Mouse (Mus musculus) limb, embryonic 11.5 days (tissue): ENCODE measurements around the gene Tcp11l2. TPM values are rescaled to one million over a fixed set of nuclear protein-coding genes. Genes with fewer than 3 reads are reported as not detected.
A peak's percentile ranks its signal among the peaks of the same experiment; 100 is the strongest.

Source experiments
- ATAC-seq: fragments of 200-750 bp; cut with Nextera tagmentation; 2 replicates; pipeline ENCODE4 v1.8.0; 2017; ENCODE audit warnings: low read depth; ENCODE audit not compliant: insufficient number of reproducible peaks, low FRiP score, low TSS enrichment
- DNase-seq: peaks from one replicate; pipeline ENCODE4 v3.0.0-alpha.2; 2015; ENCODE audit warnings: low spot score
- H3K27ac ChIP-seq: fragments of 300-500 bp; sonication (generic); replicated peaks from 2 replicates; pipeline ENCODE4 v1.5.1; 2014; ENCODE audit warnings: low read depth, mild to moderate bottlenecking, low read length
- H3K27me3 ChIP-seq: fragments of 300-500 bp; sonication (generic); 2 replicates; pipeline ENCODE4 v1.6.1; 2014; ENCODE audit warnings: mild to moderate bottlenecking, low read length, mixed read lengths; ENCODE audit not compliant: control insufficient read depth, insufficient read depth
- H3K36me3 ChIP-seq: fragments of 300-500 bp; sonication (generic); 2 replicates; pipeline ENCODE4 v1.6.1; 2014; ENCODE audit warnings: mild to moderate bottlenecking, low read length, moderate library complexity, mixed read lengths; ENCODE audit not compliant: control insufficient read depth, insufficient read depth
- H3K4me1 ChIP-seq: fragments of 300-500 bp; sonication (generic); 2 replicates; pipeline ENCODE4 v1.6.1; 2014; ENCODE audit warnings: low read length, mixed read lengths; ENCODE audit not compliant: control insufficient read depth, insufficient read depth
- H3K4me2 ChIP-seq: fragments of 300-500 bp; sonication (generic); 2 replicates; pipeline ENCODE4 v1.6.1; 2014; ENCODE audit warnings: low read depth, mild to moderate bottlenecking, moderate library complexity; ENCODE audit not compliant: severe bottlenecking
- H3K4me3 ChIP-seq: fragments of 300-500 bp; sonication (generic); 2 replicates; pipeline ENCODE4 v1.5.1; 2014; ENCODE audit warnings: low read depth, low read length
- H3K9ac ChIP-seq: fragments of 300-500 bp; sonication (generic); 2 replicates; pipeline ENCODE4 v1.6.1; 2014; ENCODE audit warnings: mild to moderate bottlenecking, low read length
- H3K9me3 ChIP-seq: fragments of 300-500 bp; sonication (generic); 2 replicates; pipeline ENCODE4 v1.6.1; 2016; ENCODE audit warnings: low read length; ENCODE audit not compliant: control insufficient read depth
- WGBS: fragments of 180-500 bp; shearing (Covaris S2); extraction: QIAGEN DNeasy Blood & Tissue Kit; methylation state at CpG from one replicate; pipeline ENCODE4 v1.1.7; 2014; 5-methylcytosine and 5-hydroxymethylcytosine counted together
- polyA plus RNA-seq: library from polyadenylated mRNA; unstranded; fragments of >200 nt; fragmentation: Nextera tagmentation; extraction: Ambion mirVana; gene quantifications from 2 replicates; pipeline ENCODE4 v1.2.1, GENCODE M21; 2014

The Tcp11l2 gene
- polyA plus RNA-seq, 1 experiment from 2014 or later: 7.2 TPM

DNA sequence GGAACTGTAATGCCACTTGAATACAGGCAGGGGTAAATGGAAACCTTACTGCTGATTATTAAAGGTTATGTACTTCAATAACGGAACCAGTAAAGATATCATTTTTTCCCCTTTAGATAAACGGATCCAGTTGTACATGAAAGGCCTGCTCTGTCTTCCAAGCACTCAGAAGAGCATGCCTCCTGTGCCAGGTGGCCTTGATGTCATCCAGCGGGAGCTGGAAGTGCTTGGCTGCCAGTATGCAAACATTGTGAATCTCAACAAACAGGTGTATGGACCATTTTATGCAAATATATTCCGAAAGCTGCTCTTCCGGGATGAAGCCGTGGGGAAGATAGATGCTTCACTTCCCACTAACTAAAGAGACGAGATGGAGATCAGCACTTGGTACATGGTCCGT, 36.9 kb downstream of the Tcp11l2 start:
- 82% methylated on average over 8 of the region's 8 CpGs for WGBS
- DNase-seq: no peak
- H3K9ac ChIP-seq: no peak overlapping the region
- H3K4me1 ChIP-seq: peaks cover 6% of the 10 kb centered on the region; the same call in 1 of the 2 replicates
- no peaks in the 10 kb centered on the region for H3K36me3 ChIP-seq
- H3K27me3 ChIP-seq: no peaks in the 10 kb centered on the region
- no peak overlapping the region for H3K4me2 ChIP-seq
- no peak overlapping the region for H3K4me3 ChIP-seq
- no peak for ATAC-seq
- H3K27ac ChIP-seq: no peak overlapping the region
- no peaks in the 10 kb centered on the region for H3K9me3 ChIP-seq

DNA sequence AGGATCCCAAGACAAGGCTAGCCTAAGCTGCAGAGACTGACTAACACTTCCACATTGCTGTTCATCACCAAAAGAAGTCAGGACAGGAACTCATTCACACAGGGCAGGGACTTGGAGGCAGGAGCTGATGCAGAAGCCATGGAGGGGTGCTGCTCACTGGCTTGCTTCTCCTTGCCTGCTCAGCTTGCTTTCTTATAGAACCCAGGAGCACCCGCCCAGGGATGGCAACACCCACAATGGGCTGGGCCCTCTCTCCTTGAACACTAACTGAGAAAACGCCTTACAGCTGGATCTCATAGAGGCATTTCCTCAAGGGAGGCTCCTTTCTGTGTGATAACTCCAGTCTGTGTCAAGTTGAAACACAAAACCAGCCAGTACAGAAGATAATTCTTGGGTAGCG, 38.6 kb downstream of the Tcp11l2 start:
- H3K4me1 ChIP-seq: peaks cover 5% of the 10 kb centered on the region; the same call in 1 of the 2 replicates
- no peak overlapping the region for H3K4me3 ChIP-seq
- DNase-seq: no peak
- 74% methylated on average over 3 of the region's 3 CpGs for WGBS
- no peak overlapping the region for H3K27ac ChIP-seq
- H3K4me2 ChIP-seq: no peak overlapping the region
- H3K36me3 ChIP-seq: no peaks in the 10 kb centered on the region
- no peaks in the 10 kb centered on the region for H3K27me3 ChIP-seq
- H3K9ac ChIP-seq: no peak overlapping the region
- no peak for ATAC-seq
- no peaks in the 10 kb centered on the region for H3K9me3 ChIP-seq

DNA sequence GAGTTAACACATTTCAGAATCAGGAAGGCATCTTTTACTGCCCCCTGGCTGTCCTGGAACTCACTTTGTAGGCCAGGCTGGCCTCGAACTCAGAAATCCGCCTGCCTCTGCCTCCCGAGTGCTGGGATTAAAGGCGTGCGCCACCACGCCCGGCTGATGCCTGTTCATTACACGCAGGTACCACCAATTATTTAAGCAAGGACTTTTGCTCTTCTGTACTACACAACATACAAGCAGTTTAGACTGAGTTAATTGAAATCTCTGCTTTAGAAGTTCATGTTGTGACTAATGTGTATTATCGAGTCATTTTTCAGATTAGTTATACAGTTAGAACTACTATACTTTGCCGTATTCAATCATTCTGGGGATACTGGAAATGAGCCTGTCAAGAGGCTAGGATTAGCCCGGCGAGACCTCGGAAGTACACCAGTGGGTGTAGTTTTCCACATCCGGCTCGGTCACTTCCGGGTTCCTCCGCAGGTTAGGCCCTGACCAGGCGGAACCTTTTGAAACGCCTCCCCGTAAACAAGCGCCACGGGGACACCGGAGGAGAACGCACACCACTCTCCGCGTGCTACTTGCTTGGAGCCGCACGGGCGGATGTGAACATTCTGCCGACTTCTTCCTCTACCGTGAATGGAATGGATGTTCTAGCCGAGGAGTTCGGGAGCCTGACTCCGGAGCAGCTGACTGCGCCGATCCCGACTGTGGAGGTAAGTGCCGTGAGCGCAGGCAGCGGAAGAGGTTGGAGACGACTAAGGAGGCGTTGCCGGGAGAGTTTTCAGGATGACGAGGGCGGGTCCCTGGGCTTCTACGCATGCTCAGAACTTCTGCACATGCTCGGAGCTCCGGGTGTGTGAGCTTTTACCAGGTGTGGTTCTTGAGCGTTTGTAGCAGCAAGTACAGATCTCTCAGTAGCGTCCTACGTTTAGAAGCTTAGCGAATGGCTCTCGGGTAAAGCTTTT, 45.7 kb downstream of the Tcp11l2 start, which contains the start of gene Polr3b:
Gene Polr3b, plus strand, starts transcription at position 467 of the 965 bp plus-strand sequence.
- peak; percentile 93 for DNase-seq
- peak within 1 kb of the TSS; percentile 65 for H3K4me2 ChIP-seq
- no peaks in the 10 kb centered on the region for H3K9me3 ChIP-seq
- peak within 1 kb of the TSS; percentile 38 for H3K4me3 ChIP-seq
- no peaks in the 10 kb centered on the region for H3K27me3 ChIP-seq
- ATAC-seq: peak; percentile 89
- 8% methylated on average over 53 of the region's 53 CpGs for WGBS
- H3K36me3 ChIP-seq: no peaks in the 10 kb centered on the region
- peak within 1 kb of the TSS; percentile 28; the same call in 1 of the 2 replicates for H3K9ac ChIP-seq
- H3K27ac ChIP-seq: peak within 1 kb of the TSS; percentile 54
- no peaks in the 10 kb centered on the region for H3K4me1 ChIP-seq

DNA sequence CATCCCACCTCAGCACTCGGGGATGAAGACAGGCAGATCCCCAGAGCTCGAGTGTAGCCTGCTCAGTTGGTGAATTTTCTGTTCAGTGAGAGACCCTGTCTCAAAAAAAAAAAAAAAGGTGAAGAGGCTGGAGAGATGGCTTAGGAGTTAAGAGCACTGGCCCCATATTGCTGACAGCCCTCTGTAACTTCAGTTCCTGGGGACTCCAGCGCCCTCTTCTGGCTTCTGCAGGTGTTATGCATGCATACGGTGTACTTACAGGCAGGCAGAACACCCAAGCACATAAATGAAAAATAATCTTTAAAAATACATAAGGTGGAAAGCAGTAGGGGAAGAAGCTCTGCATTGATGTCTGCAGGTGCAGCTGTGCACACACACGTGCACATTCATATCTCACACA, 54.8 kb downstream of the Tcp11l2 start:
- no peaks in the 10 kb centered on the region for H3K27me3 ChIP-seq
- no peaks in the 10 kb centered on the region for H3K4me1 ChIP-seq
- WGBS: 65% methylated on average over 5 of the region's 5 CpGs
- no peak overlapping the region for H3K4me3 ChIP-seq
- no peak overlapping the region for H3K27ac ChIP-seq
- DNase-seq (peak; percentile 63), ATAC-seq (no peak)
- H3K9me3 ChIP-seq: no peaks in the 10 kb centered on the region
- H3K36me3 ChIP-seq: no peaks in the 10 kb centered on the region
- H3K9ac ChIP-seq: no peak overlapping the region
- no peak overlapping the region for H3K4me2 ChIP-seq

DNA sequence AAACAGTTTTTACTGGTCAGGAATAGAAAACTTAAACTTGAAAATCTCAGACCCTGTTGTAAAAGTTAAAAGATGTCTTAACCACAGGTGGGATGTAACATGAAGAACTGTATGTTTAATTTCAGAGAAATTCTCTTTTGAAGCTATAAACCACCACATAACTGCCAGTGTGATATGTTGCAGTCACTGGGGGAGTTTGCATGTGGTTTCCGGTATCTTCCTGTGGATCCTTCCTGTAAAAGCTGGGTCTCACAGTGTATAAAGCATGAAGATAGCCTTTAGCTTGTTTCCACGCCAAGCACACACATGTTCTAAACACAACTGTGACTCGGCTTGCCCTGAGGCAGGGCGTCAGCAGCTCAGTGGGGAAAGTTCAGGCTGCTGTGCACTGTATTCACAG, 55.6 kb downstream of the Tcp11l2 start:
- no peaks in the 10 kb centered on the region for H3K36me3 ChIP-seq
- no peak overlapping the region for H3K9ac ChIP-seq
- 95% methylated on average over 4 of the region's 4 CpGs for WGBS
- DNase-seq: no peak
- no peaks in the 10 kb centered on the region for H3K4me1 ChIP-seq
- no peak for ATAC-seq
- no peaks in the 10 kb centered on the region for H3K9me3 ChIP-seq
- no peaks in the 10 kb centered on the region for H3K27me3 ChIP-seq
- no peak overlapping the region for H3K4me2 ChIP-seq
- no peak overlapping the region for H3K27ac ChIP-seq
- no peak overlapping the region for H3K4me3 ChIP-seq

DNA sequence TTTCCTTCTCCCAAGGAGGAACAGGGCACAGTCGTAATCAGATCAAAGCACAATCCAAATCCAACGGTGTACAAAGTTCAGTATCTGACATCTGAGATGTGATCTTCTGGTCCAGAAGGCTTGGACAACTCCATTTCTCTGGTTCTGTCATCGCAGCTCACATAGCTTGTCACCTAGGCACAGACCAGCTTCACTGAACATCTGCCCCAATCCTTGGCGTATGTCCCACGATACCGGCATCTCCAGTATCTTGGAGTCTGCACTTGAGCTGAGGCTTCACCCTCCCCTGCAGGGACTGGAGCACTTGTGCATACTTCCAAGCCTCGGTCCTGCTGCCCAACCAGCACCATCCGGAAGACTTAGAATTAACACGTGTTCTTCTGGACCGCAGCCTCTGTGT, 60.2 kb downstream of the Tcp11l2 start:
- H3K9ac ChIP-seq: no peak overlapping the region
- no peaks in the 10 kb centered on the region for H3K9me3 ChIP-seq
- no peaks in the 10 kb centered on the region for H3K4me1 ChIP-seq
- no peaks in the 10 kb centered on the region; the same call in 1 of the 2 replicates for H3K36me3 ChIP-seq
- WGBS: 93% methylated on average over 10 of the region's 10 CpGs
- DNase-seq (no peak), ATAC-seq (no peak)
- no peak overlapping the region for H3K4me2 ChIP-seq
- H3K27ac ChIP-seq: no peak overlapping the region
- no peaks in the 10 kb centered on the region for H3K27me3 ChIP-seq
- no peak overlapping the region for H3K4me3 ChIP-seq

DNA sequence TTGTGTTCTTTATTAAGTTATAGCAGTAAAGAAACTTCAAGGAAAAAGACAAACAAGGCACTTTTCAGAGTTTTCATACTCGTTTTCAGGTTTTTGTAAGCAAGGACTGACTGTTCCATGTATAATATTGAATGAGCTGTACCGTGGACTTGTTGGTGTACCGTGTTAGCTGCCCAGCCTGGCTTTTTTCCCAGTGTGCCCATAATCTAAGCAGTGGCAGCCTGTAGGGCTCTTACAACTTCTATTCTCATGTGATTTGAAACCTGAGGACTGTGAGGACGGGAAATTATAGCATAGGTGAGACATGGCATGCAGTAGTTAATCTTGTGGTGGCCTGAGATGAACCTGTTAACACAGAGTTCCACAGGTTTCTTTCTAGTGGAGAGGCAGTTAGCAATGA, 62.0 kb downstream of the Tcp11l2 start:
- WGBS: 83% methylated on average over 4 of the region's 4 CpGs
- no peak overlapping the region for H3K27ac ChIP-seq
- no peaks in the 10 kb centered on the region for H3K27me3 ChIP-seq
- H3K4me3 ChIP-seq: no peak overlapping the region
- no peak for ATAC-seq
- H3K4me2 ChIP-seq: no peak overlapping the region
- DNase-seq: no peak
- H3K9ac ChIP-seq: no peak overlapping the region
- no peaks in the 10 kb centered on the region; the same call in 1 of the 2 replicates for H3K36me3 ChIP-seq
- H3K9me3 ChIP-seq: no peaks in the 10 kb centered on the region
- no peaks in the 10 kb centered on the region for H3K4me1 ChIP-seq

DNA sequence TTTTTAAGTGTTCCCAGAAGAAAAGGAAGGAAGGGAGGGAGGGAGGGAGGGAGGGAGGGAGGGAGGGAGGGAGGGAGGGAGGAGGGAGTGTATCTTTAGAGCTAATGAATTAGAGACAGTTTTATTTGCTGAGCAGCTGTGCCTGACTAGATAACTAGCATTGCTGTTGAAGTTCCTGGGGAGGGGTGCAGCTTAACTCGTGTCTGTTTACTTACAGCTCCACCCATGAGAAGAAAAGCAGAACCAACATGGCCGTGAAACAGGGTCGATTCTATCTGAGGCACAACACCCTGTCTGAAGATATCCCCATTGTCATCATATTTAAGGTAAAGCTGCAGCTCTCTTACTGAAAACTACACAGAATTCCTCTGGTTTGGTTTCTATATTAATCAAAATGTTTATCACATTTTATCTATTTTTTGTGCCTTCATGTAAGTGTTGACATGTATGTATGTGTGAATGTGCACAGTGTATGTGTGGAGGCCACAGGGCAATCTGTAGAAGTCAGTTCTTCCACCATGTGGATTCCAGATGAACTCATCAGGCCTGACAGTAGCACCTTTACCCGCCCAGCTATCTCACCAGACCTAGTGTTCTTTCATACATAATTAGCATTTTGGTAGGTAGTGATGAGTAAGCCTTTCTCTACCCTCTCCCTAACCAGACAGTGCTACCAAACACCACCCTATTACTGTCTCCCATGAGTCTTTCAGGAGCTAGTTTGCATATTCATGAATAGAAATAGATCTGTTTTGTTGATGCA, 63.3 kb downstream of the Tcp11l2 start:
- Histone ChIP-seq H3K4me1 (no peaks in the 10 kb centered on the region), H3K36me3 (no peaks in the 10 kb centered on the region; the same call in 1 of the 2 replicates), H3K9me3 (no peaks in the 10 kb centered on the region), H3K27me3 (no peaks in the 10 kb centered on the region), H3K4me3 (no peak overlapping the region), H3K4me2 (no peak overlapping the region), H3K27ac (no peak overlapping the region), H3K9ac (no peak overlapping the region)
- ATAC-seq (no peak), DNase-seq (no peak)
- 85% methylated on average over 4 of the region's 4 CpGs for WGBS
